Mouse (Mus musculus): ENCODE results near the gene Tceal9. TPM values are rescaled to one million over a fixed set of nuclear protein-coding genes. Genes with fewer than 3 reads are reported as not detected.

The Tceal9 gene
- polyA plus RNA-seq, 1 experiment from 2014 or later = 226 TPM

DNA sequence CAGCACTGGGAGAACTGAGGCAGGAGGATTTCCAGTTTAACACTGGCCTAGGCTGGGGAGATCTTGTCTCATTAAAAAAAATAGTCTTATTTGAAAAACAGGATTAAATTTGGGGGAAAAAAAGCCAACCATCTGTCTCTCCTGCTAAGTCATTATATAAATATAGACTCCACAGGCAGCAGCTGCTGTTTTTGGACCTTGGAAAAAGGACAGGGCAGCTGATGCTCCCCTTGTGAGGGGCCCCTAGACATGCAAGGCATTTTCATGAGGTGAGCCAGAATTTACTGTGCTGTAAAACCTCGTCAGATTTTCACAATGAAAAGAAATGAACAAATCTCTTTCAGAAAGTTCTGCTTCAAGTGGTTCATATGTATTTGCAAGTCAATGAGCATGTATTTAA is 28.6 kb upstream of the Tceal9 start:
- Histone ChIP-seq H3K27me3 (replicated peaks; ENCODE audit: control insufficient read depth, insufficient read depth, low read length) (no peaks in the 10 kb centered on the region), H3K9ac (ENCODE audit: low read depth, low read length) (no peak overlapping the region), H3K4me3 (ENCODE audit: low read length) (no peak overlapping the region), H3K36me3 (ENCODE audit: control insufficient read depth, insufficient read depth, low read length) (no peaks in the 10 kb centered on the region), H3K4me1 (ENCODE audit: control insufficient read depth, insufficient read depth, low read depth, low read length) (no peaks in the 10 kb centered on the region; the same call in 1 of the 2 replicates), H3K9me3 (ENCODE audit: control insufficient read depth, low read length) (no peaks in the 10 kb centered on the region), H3K27ac (ENCODE audit: low read depth, low read length) (no peak overlapping the region), H3K4me2 (ENCODE audit: low read length) (no peak overlapping the region)
- 50% methylated on average over 1 of the region's 1 CpGs for WGBS
- ATAC-seq = no peak

DNA sequence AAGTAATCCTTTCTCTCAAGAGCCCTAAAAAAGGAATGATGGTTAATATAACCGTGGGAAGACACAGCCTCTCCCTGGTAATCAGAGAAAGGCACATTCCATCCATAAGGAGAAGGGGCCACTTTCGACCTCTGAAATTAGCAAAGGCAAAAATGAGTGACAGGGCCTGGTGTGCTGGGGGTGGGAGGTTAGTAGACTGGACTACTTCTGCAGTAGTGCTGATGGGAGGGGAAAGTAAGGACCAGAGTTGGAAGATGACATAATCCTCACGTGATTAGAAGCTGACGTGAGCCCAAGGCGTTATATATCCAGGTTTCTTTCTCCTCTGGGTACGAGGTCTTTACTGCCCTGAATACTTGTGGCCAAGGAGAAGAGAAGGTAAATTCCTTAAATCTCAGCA is 21.2 kb upstream of the Tceal9 start:
- Histone ChIP-seq H3K36me3 (ENCODE audit: control insufficient read depth, insufficient read depth, low read length) (no peaks in the 10 kb centered on the region), H3K4me1 (ENCODE audit: control insufficient read depth, insufficient read depth, low read depth, low read length) (no peaks in the 10 kb centered on the region), H3K4me3 (ENCODE audit: low read length) (no peak overlapping the region), H3K9ac (ENCODE audit: low read depth, low read length) (no peak overlapping the region), H3K9me3 (ENCODE audit: control insufficient read depth, low read length) (no peaks in the 10 kb centered on the region), H3K27me3 (replicated peaks; ENCODE audit: control insufficient read depth, insufficient read depth, low read length) (no peaks in the 10 kb centered on the region), H3K4me2 (ENCODE audit: low read length) (no peak overlapping the region), H3K27ac (ENCODE audit: low read depth, low read length) (no peak overlapping the region)
- 79% methylated on average over 6 of the region's 6 CpGs for WGBS
- ATAC-seq = no peak

DNA sequence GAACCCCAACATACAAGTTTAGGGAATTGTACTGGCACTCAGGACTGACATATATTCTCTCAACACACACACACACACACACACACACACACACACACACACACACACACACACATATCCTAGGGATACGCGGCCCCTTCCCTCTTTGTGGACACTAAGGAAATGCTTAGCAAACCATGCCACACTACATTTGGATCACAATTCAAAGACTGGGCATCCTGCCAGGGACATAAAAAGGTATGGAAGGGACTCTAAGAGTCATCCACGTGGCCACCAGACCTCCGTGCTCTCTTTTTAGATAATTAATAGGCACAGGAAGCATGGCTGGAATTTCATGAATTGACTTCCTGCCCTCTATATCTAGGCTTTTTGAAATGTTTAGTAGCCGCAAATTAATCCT is 17.1 kb upstream of the Tceal9 start:
- no peaks in the 10 kb centered on the region for H3K36me3 ChIP-seq (ENCODE audit: control insufficient read depth, insufficient read depth, low read length)
- H3K4me1 ChIP-seq (ENCODE audit: control insufficient read depth, insufficient read depth, low read depth, low read length) = no peaks in the 10 kb centered on the region
- WGBS = 51% methylated on average over 5 of the region's 5 CpGs
- no peaks in the 10 kb centered on the region for H3K27me3 ChIP-seq (replicated peaks; ENCODE audit: control insufficient read depth, insufficient read depth, low read length)
- no peak overlapping the region for H3K4me3 ChIP-seq (ENCODE audit: low read length)
- H3K4me2 ChIP-seq (ENCODE audit: low read length) = no peak overlapping the region
- H3K27ac ChIP-seq (ENCODE audit: low read depth, low read length) = no peak overlapping the region
- ATAC-seq = no peak
- H3K9ac ChIP-seq (ENCODE audit: low read depth, low read length) = no peak overlapping the region
- H3K9me3 ChIP-seq (ENCODE audit: control insufficient read depth, low read length) = no peaks in the 10 kb centered on the region

DNA sequence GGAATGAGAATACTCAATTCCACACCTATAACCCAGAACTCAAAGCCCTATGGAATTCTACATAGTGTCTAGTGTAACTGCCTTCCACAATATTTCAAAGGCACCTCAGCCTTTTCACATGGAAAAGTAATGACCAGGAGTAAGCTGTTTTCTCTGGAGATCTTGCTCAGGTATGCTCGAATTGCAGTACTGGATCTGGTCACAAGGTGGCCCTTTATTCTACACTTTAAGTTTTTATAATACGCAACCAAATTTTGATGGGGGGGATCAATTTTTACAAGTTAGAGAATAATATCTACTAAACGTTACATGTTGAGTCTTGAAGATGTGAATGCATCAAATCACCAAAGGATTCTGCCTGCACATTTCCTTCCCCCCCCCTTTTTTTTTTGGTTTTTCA is 6.8 kb upstream of the Tceal9 start:
- H3K27me3 ChIP-seq (replicated peaks; ENCODE audit: control insufficient read depth, insufficient read depth, low read length) = no peaks in the 10 kb centered on the region

DNA sequence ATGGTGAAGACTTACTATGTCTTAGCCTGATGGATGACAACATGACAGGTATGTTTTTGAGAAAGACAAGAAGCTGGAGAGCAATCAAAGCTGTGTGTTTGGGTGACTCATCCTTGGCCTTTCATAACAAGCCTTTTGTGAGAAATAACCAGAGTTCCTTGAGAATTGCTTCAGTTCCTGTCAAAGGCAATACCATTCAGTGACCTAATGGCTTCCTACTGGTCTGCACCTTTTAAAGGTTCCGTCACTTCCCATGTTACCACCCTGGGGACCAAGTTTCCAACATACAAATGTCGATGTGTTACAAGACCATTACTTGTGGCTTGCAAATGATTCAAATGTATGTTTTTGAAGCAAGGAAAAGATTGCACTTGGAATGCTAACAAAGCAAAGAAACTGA is 1.7 kb upstream of the Tceal9 start:
- no peak for ATAC-seq
- Histone ChIP-seq H3K27ac (ENCODE audit: low read depth, low read length) (no peak overlapping the region), H3K4me2 (ENCODE audit: low read length) (no peak overlapping the region), H3K36me3 (ENCODE audit: control insufficient read depth, insufficient read depth, low read length) (no peaks in the 10 kb centered on the region), H3K9me3 (ENCODE audit: control insufficient read depth, low read length) (no peaks in the 10 kb centered on the region), H3K4me1 (ENCODE audit: control insufficient read depth, insufficient read depth, low read depth, low read length) (no peaks in the 10 kb centered on the region), H3K27me3 (replicated peaks; ENCODE audit: control insufficient read depth, insufficient read depth, low read length) (no peaks in the 10 kb centered on the region), H3K4me3 (ENCODE audit: low read length) (no peak overlapping the region), H3K9ac (ENCODE audit: low read depth, low read length) (no peak overlapping the region)
- 83% methylated on average over 2 of the region's 2 CpGs for WGBS

More for the DNA sequence above, 6.8 kb upstream of the Tceal9 start:
- H3K4me3 ChIP-seq (ENCODE audit: low read length) = no peak overlapping the region
- no peak for ATAC-seq
- no peak overlapping the region for H3K4me2 ChIP-seq (ENCODE audit: low read length)
- no peaks in the 10 kb centered on the region for H3K36me3 ChIP-seq (ENCODE audit: control insufficient read depth, insufficient read depth, low read length)
- WGBS = 41% methylated on average over 3 of the region's 3 CpGs
- no peak overlapping the region for H3K9ac ChIP-seq (ENCODE audit: low read depth, low read length)
- H3K9me3 ChIP-seq (ENCODE audit: control insufficient read depth, low read length) = no peaks in the 10 kb centered on the region
- H3K4me1 ChIP-seq (ENCODE audit: control insufficient read depth, insufficient read depth, low read depth, low read length) = no peaks in the 10 kb centered on the region
- no peak overlapping the region for H3K27ac ChIP-seq (ENCODE audit: low read depth, low read length)

DNA sequence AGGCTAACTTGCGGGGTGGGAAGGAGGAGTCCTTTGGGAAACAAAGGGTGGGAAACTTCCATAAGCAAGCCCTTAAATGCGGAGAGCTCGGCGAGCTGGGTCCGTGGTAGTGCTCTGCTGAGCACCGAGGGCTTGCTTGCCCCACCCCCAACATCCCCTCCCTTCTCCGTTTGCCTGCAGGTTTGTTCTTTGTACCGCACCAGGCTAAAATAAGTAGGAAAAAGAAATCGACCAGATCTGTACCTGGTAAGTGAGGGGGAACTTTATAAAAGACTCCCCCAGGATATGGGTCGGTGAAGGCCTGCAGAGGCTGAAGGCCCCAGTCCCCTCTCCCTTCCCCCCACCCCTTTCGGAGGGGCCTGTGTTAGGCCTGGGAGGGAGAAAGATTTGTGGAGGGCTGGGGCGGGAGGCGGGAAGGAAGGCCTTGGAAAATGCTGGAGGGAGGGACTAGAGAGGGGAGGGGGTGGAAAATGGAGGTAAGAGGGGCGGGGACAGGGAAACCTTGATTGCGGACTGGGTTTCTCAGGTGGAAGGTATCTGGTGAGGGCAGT is 717 bp downstream of the Tceal9 start:
- Histone ChIP-seq H3K27me3 (replicated peaks; ENCODE audit: control insufficient read depth, insufficient read depth, low read length) (no peaks in the 10 kb centered on the region), H3K27ac (ENCODE audit: low read depth, low read length) (peak overlapping the region; percentile 79), H3K4me3 (ENCODE audit: low read length) (peak overlapping the region; percentile 59), H3K4me2 (ENCODE audit: low read length) (peak overlapping the region; percentile 50), H3K9ac (ENCODE audit: low read depth, low read length) (peak overlapping the region; percentile 69), H3K4me1 (ENCODE audit: control insufficient read depth, insufficient read depth, low read depth, low read length) (no peaks in the 10 kb centered on the region), H3K9me3 (ENCODE audit: control insufficient read depth, low read length) (no peaks in the 10 kb centered on the region), H3K36me3 (ENCODE audit: control insufficient read depth, insufficient read depth, low read length) (no peaks in the 10 kb centered on the region)
- peak; percentile 87 for ATAC-seq
- WGBS = 18% methylated on average over 15 of the region's 15 CpGs

DNA sequence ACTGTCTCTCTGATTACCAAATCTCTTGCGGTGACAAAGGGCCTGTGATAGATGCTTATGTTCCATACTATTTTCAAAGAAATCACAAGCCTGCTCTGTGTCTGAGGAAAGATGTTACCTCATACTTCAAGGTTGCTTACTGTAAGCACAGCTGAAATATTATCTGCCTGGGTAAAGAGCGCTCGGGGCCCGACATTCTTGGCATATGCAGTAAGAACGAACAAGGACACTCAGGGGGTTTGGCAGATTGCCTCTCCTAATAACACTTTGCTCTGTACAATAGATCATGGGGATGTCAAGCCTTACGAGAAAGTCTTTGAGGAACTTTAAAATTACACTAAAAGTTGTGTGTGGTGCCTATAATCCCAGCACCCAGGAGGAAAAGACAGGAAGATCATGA is 3.9 kb downstream of the Tceal9 start:
- no peaks in the 10 kb centered on the region for H3K27me3 ChIP-seq (replicated peaks; ENCODE audit: control insufficient read depth, insufficient read depth, low read length)
- no peak overlapping the region for H3K4me2 ChIP-seq (ENCODE audit: low read length)
- H3K4me3 ChIP-seq (ENCODE audit: low read length) = no peak overlapping the region
- H3K36me3 ChIP-seq (ENCODE audit: control insufficient read depth, insufficient read depth, low read length) = no peaks in the 10 kb centered on the region
- H3K9ac ChIP-seq (ENCODE audit: low read depth, low read length) = no peak overlapping the region
- no peaks in the 10 kb centered on the region for H3K4me1 ChIP-seq (ENCODE audit: control insufficient read depth, insufficient read depth, low read depth, low read length)
- H3K9me3 ChIP-seq (ENCODE audit: control insufficient read depth, low read length) = no peaks in the 10 kb centered on the region
- no peak overlapping the region for H3K27ac ChIP-seq (ENCODE audit: low read depth, low read length)
- no peak for ATAC-seq
- 69% methylated on average over 6 of the region's 6 CpGs for WGBS

DNA sequence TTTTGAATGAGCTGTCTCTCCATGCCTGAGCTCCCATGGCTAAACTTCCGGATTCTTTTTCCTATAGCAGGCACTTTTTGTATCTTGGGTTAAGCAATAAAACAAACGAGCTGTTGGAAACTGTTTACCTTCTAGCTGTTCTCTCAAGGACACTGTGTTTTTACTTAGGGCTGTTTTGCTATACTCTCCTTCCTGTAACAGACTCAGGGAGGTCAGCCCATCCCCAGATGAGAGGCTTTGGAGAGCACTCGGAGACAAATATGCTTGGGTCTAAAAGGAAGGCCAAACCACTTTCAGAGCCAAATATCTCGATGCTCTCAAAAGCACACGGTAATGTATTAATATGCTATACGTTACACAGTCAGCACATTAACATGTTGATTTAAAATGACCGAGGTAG is 4.8 kb downstream of the Tceal9 start:
- ATAC-seq = no peak
- H3K4me2 ChIP-seq (ENCODE audit: low read length) = no peak overlapping the region
- no peak overlapping the region for H3K27ac ChIP-seq (ENCODE audit: low read depth, low read length)
- no peaks in the 10 kb centered on the region for H3K4me1 ChIP-seq (ENCODE audit: control insufficient read depth, insufficient read depth, low read depth, low read length)
- no peaks in the 10 kb centered on the region for H3K9me3 ChIP-seq (ENCODE audit: control insufficient read depth, low read length)
- H3K36me3 ChIP-seq (ENCODE audit: control insufficient read depth, insufficient read depth, low read length) = no peaks in the 10 kb centered on the region
- no peaks in the 10 kb centered on the region for H3K27me3 ChIP-seq (replicated peaks; ENCODE audit: control insufficient read depth, insufficient read depth, low read length)
- no peak overlapping the region for H3K9ac ChIP-seq (ENCODE audit: low read depth, low read length)
- 84% methylated on average over 7 of the region's 7 CpGs for WGBS
- no peak overlapping the region for H3K4me3 ChIP-seq (ENCODE audit: low read length)

DNA sequence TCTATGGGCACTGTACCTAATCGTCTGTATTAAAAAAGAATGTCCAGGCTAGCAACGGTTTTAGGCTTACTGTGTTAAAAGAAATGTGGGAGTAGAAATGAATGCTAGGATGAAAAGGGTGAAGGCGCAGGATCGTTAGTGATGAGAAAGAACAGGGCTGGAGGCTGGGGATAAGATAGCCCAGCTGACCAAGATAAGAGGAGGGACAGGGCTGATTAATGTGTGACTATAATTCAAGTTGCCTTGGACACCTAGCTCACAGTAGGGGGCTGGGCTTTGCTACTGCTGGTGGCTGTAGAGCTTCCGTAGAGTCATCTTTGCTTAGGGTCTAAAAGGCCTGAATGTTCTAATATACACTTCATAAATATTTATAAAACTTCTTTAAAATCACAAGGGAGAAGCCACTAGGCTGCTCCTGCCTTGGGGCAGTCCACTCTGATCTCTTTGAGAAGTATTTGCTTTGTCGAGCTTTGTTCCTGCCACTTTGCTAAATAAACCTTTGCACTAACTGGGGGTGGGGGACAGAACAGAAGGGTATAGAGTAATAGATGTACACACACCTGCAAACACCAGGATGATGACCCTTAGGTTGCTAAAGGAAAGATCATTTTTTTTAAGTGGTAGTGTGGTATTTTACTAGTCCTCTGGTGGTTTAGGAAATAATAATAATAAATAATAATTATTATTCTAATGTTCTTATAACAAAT is 7.3 kb downstream of the Tceal9 start:
- Histone ChIP-seq H3K9ac (ENCODE audit: low read depth, low read length) (no peak overlapping the region), H3K4me1 (ENCODE audit: control insufficient read depth, insufficient read depth, low read depth, low read length) (no peaks in the 10 kb centered on the region), H3K36me3 (ENCODE audit: control insufficient read depth, insufficient read depth, low read length) (no peaks in the 10 kb centered on the region), H3K4me2 (ENCODE audit: low read length) (no peak overlapping the region), H3K27me3 (replicated peaks; ENCODE audit: control insufficient read depth, insufficient read depth, low read length) (no peaks in the 10 kb centered on the region), H3K4me3 (ENCODE audit: low read length) (no peak overlapping the region), H3K9me3 (ENCODE audit: control insufficient read depth, low read length) (no peaks in the 10 kb centered on the region), H3K27ac (ENCODE audit: low read depth, low read length) (no peak overlapping the region)
- WGBS = 65% methylated on average over 6 of the region's 6 CpGs
- ATAC-seq = no peak

Data from hindbrain, embryonic 16.5 days (tissue).